Mouse (Mus musculus): ENCODE measurements around the gene 2810408A11Rik.

GRCm38 (mm10) chr11:69919661-69920265 lies 19.0 kb upstream of the 2810408A11Rik start:
- TF ChIP-seq CTCF (IDR thresholded peaks at IDR 0.05; ENCODE audit: low read depth, low read length), result no peak
- TF ChIP-seq POLR2A (IDR thresholded peaks at IDR 0.05; ENCODE audit: insufficient read depth, low read length), result no peak
